Mouse (Mus musculus) stomach, embryonic 15.5 days (tissue): ENCODE measurements around the gene Olfr62. TPM values are rescaled to one million over a fixed set of nuclear protein-coding genes. Genes with fewer than 3 reads are reported as not detected.

Source experiments
- ATAC-seq: fragments of 200-750 bp; cut with Nextera tagmentation; 2 replicates; pipeline ENCODE4 v1.8.0; 2017; ENCODE audit warnings: low read depth, moderate number of reproducible peaks, moderate TSS enrichment; ENCODE audit not compliant: insufficient read depth, low FRiP score
- H3K27ac ChIP-seq: fragments of 300-500 bp; sonication (generic); 2 replicates; pipeline ENCODE4 v1.5.1; 2015; ENCODE audit warnings: mild to moderate bottlenecking, inconsistent platforms
- H3K27me3 ChIP-seq: fragments of 300-500 bp; sonication (generic); replicated peaks from 2 replicates; pipeline ENCODE4 v1.6.1; 2015; ENCODE audit warnings: inconsistent platforms
- H3K36me3 ChIP-seq: fragments of 300-500 bp; sonication (generic); 2 replicates; pipeline ENCODE4 v1.6.1; 2015; ENCODE audit warnings: inconsistent platforms
- H3K4me1 ChIP-seq: fragments of 300-500 bp; sonication (generic); 2 replicates; pipeline ENCODE4 v1.6.1; 2015; ENCODE audit warnings: inconsistent platforms
- H3K4me2 ChIP-seq: fragments of 300-500 bp; sonication (generic); 2 replicates; pipeline ENCODE4 v1.6.1; 2015; ENCODE audit warnings: mild to moderate bottlenecking, inconsistent platforms
- H3K4me3 ChIP-seq: fragments of 300-500 bp; sonication (generic); replicated peaks from 2 replicates; pipeline ENCODE4 v1.5.1; 2015; ENCODE audit warnings: inconsistent platforms
- H3K9ac ChIP-seq: fragments of 300-500 bp; sonication (generic); 2 replicates; pipeline ENCODE4 v1.6.1; 2015; ENCODE audit warnings: inconsistent platforms
- H3K9me3 ChIP-seq: fragments of 300-500 bp; sonication (generic); 2 replicates; pipeline ENCODE4 v1.6.1; 2016; ENCODE audit warnings: inconsistent platforms
- WGBS: fragments of 180-500 bp; shearing (Covaris S2); methylation state at CpG from one replicate; pipeline ENCODE4 v1.1.7; 2015; 5-methylcytosine and 5-hydroxymethylcytosine counted together
- polyA plus RNA-seq: library from polyadenylated mRNA; unstranded; fragments of >200 nt; fragmentation: Nextera tagmentation; extraction: Ambion mirVana; gene quantifications from 2 replicates; pipeline ENCODE4 v1.2.1, GENCODE M21; 2015

The Olfr62 gene
- not detected in 2 replicates for polyA plus RNA-seq

DNA sequence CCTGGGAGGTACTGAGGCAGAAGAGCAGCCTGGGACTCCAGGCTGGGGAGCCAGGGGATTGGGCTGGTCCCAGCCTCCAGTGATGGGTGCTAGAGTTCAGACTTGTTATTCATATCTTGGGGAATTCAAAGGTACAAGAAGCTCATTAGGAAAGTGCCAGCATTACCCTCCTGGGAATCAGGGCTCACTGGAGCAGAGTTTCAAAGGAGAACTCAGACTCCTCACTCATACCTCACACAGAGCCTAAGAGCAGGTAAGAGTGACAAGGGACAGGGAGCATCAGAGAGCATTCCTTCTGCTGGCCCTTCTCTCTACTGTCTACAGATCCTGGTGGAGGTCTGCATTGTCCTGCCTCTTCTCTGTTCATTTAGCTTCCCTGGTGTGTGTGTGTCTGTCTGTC is at the start of gene Olfr62:
Gene Olfr62 (plus strand): TSS at position 301 of the 400 bp plus-strand sequence.
- H3K4me1 ChIP-seq = no peaks in the 10 kb centered on the region
- H3K27ac ChIP-seq = no peak within 1 kb of the TSS
- no peak within 1 kb of the TSS for H3K4me2 ChIP-seq
- H3K4me3 ChIP-seq = no peak within 1 kb of the TSS
- no peaks in the 10 kb centered on the region for H3K9me3 ChIP-seq
- no peaks in the 10 kb centered on the region for H3K36me3 ChIP-seq
- no peak for ATAC-seq
- no peaks in the 10 kb centered on the region for H3K27me3 ChIP-seq
- H3K9ac ChIP-seq = no peak within 1 kb of the TSS

DNA sequence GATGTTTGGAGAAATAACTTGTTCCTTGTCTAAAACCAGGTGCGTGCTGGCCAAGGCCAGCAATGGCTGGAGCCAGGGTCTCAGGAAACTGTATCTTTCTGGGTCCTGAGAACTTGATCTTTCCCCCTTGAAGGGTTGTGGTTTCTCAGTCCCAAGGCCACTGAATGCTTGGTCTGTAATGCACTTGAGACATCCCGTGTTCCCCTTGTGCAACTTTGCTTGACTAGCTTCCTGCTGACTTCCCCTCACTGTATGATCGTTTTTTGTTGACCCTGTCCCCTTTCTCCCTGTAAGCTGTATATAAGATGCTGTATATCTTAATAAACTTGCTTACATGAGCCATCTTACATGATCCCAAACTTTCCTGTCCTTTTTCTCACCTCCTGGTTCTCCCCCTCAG is 48.9 kb upstream of the Olfr62 start:
- WGBS = 62% methylated on average over 3 of the region's 3 CpGs
- no peak overlapping the region for H3K9ac ChIP-seq
- no peaks in the 10 kb centered on the region for H3K9me3 ChIP-seq
- H3K4me3 ChIP-seq = no peak overlapping the region
- ATAC-seq = no peak
- 0 out of 2 replicates have a peak, but pooled peaks cover 3% of the 10 kb centered on the region for H3K27me3 ChIP-seq
- no peak overlapping the region for H3K27ac ChIP-seq
- no peak overlapping the region for H3K4me2 ChIP-seq
- no peaks in the 10 kb centered on the region for H3K4me1 ChIP-seq
- H3K36me3 ChIP-seq = no peaks in the 10 kb centered on the region

DNA sequence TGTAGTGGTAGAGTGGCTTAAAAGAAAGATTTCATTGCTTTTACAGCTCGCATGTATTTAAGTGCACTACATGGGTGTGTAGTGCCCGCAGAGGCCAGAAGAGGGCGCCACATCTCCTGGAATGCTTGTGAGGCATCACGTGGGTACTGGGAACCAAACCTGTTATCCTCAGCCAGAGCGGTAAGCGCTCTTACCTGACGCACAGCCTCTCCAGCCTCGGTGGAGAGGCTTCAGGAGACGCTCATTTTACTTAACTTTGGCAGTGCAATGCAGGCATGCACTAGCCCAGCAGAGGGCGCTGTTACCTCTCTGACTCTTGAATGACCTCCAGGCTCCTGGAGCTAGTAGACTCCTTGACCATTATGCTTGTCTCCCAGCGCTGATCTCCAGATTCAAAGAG is 46.1 kb upstream of the Olfr62 start:
- ATAC-seq = no peak
- WGBS = 23% methylated on average over 11 of the region's 11 CpGs
- Histone ChIP-seq H3K4me2 (no peak overlapping the region), H3K4me3 (no peak overlapping the region), H3K9ac (no peak overlapping the region), H3K36me3 (no peaks in the 10 kb centered on the region), H3K27ac (no peak overlapping the region), H3K27me3 (0 out of 2 replicates have a peak, but pooled peaks cover 3% of the 10 kb centered on the region), H3K4me1 (no peaks in the 10 kb centered on the region), H3K9me3 (no peaks in the 10 kb centered on the region)

DNA sequence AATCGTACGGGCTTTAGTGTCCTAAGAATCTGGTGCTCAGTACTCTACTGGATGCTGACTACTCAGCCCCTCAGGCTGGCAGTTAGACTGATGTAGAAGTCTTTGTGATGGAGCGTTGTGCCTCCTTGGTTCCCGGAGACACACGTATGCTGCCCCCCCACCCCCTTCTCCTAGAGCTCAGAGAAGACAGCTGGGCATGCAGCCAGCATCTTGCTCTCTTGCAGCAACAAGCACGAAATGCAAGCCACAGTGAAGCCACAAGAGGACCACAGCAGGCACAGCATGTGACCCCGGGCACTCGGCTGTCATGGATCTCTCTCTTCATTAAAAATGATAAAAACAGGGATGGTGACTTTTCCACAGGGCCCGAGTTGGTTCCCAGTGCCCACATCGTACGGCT is 43.3 kb upstream of the Olfr62 start:
- Histone ChIP-seq H3K27me3 (no peaks in the 10 kb centered on the region), H3K4me2 (no peak overlapping the region), H3K9me3 (no peaks in the 10 kb centered on the region), H3K4me1 (no peaks in the 10 kb centered on the region), H3K9ac (no peak overlapping the region), H3K27ac (no peak overlapping the region), H3K4me3 (no peak overlapping the region), H3K36me3 (no peaks in the 10 kb centered on the region)
- 78% methylated on average over 11 of the region's 11 CpGs for WGBS
- ATAC-seq = no peak

DNA sequence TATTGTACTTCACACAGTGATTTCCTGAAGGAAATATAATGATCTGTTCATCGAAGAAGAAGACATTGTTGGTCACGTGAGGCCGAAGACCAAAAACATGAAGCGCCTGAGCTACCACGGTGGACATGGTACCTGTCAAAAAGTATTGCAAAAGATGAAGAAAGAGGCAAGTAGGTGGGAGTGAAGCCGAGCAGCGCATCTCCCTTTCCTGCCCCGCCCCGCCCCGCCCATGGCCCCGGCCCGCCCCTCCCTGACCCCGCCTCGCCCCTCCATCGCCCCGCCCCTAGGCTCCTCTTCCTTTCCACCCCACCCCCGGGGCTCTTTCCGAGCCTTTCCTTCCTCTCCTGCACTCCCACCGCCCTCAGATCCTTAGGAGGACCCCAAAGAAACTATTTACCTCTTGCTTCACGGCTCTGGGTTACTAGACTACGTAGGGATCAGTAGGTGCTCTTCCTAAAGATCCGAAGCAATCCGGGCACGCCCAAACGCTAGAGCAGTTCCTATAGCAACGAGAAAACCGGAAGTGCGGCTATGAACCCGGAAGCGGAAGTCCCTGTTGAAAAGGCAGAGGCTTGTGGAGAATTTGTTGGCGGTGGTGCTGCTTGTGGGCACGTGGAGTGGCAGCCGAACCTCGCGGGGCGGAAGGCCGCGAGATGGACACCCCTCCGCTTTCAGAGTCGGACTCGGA is 38.3 kb upstream of the Olfr62 start, which contains the start of the genes Cfap57 and Ebna1bp2:
Gene Cfap57 (minus strand): TSS at position 499 of the 688 bp plus-strand sequence.
Gene Ebna1bp2 (plus strand): TSS at position 521 of the 688 bp plus-strand sequence.
- Histone ChIP-seq H3K4me1 (peaks cover 8% of the 10 kb centered on the region; the same call in 1 of the 2 replicates), H3K27ac (0 out of 2 replicates have a peak within 1 kb of the TSS, but pooled peaks have one; percentile 4), H3K4me2 (peak within 1 kb of the TSS; percentile 84), H3K36me3 (peaks cover 23% of the 10 kb centered on the region), H3K9ac (peak within 1 kb of the TSS; percentile 51), H3K4me3 (peak within 1 kb of the TSS; percentile 65), H3K9me3 (no peaks in the 10 kb centered on the region), H3K27me3 (no peaks in the 10 kb centered on the region)
- under 1% methylated on average over 34 of the region's 41 CpGs for WGBS
- peak; percentile 92 for ATAC-seq

DNA sequence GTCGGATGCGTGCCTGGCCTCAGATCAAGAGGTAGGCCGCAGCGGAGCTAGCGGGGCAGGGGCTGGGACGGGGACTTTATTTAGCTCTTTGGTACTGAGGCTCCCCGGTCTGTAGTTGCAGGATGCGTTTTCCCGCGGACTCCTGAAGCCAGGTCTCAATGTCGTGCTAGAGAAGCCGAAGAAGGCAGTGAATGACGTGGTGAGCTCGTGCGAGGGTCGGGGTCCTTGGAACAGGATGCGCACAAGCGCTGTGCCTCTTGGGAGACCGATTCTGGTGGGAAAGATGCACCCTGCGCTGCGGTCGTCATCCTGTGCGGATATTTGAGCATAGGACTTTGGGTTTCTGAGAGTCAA is 37.8 kb upstream of the Olfr62 start:
- peaks cover 8% of the 10 kb centered on the region; the same call in 1 of the 2 replicates for H3K4me1 ChIP-seq
- 0 out of 2 replicates have a peak overlapping the region, but pooled peaks have one; percentile 4 for H3K27ac ChIP-seq
- H3K9ac ChIP-seq = peak overlapping the region; percentile 51
- ATAC-seq = peak; percentile 54; the same call in 1 of the 2 replicates
- peaks cover 26% of the 10 kb centered on the region for H3K36me3 ChIP-seq
- peak overlapping the region; percentile 84 for H3K4me2 ChIP-seq
- no peaks in the 10 kb centered on the region for H3K9me3 ChIP-seq
- peak overlapping the region; percentile 65 for H3K4me3 ChIP-seq
- H3K27me3 ChIP-seq = no peaks in the 10 kb centered on the region
- WGBS = 0% methylated on average over 23 of the region's 23 CpGs

DNA sequence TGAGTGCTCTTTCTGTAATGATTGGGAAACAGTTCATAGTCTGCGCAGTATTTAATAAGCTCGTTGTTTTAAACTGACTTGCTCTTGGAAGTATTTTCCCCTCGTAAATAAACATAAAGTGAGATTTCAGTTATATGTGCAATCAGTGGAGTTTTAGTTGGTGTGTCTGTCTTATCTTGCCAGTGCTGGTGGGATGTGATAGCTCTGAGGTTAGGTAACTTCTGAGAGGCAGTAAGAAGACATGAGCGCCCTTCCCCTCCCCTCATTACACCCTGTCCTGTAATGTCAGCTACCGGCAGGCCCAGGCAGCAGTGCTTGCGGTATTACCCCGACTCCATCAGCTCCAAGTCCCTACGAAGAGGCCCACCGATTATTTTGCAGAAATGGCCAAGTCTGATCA is 37.0 kb upstream of the Olfr62 start:
- Histone ChIP-seq H3K9me3 (no peaks in the 10 kb centered on the region), H3K9ac (peak overlapping the region; percentile 51; the same call in 1 of the 2 replicates), H3K27me3 (no peaks in the 10 kb centered on the region), H3K4me3 (peak overlapping the region; percentile 65), H3K4me2 (peak overlapping the region; percentile 84), H3K36me3 (peaks cover 29% of the 10 kb centered on the region), H3K27ac (no peak overlapping the region), H3K4me1 (peaks cover 8% of the 10 kb centered on the region; the same call in 1 of the 2 replicates)
- no peak for ATAC-seq
- WGBS = 82% methylated on average over 9 of the region's 9 CpGs

DNA sequence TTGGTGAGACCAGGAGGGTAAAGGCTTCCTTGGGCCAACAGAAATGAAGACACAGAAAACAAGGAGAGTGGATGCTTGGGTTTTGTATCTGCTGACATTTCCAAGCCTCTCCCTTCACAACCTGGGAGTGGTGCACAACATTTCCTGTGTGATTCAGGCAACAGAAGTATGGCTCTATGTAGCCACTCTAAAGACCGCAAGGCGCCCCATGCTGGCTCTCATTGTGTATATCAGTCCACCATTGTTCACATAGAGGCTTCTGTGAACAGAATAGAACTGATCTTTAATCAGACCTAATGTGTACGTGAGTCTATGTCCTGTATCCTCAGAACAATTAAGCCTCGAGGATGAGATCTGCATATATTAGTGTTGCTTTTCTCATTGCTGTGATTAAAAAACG is 28.5 kb upstream of the Olfr62 start:
- 92% methylated on average over 5 of the region's 5 CpGs for whole genome bisulfite sequencing
- no peak overlapping the region for H3K9ac ChIP-seq
- peaks cover 21% of the 10 kb centered on the region for H3K36me3 ChIP-seq
- ATAC-seq = no peak
- no peaks in the 10 kb centered on the region for H3K27me3 ChIP-seq
- H3K27ac ChIP-seq = no peak overlapping the region
- no peaks in the 10 kb centered on the region for H3K4me1 ChIP-seq
- no peak overlapping the region for H3K4me3 ChIP-seq
- no peak overlapping the region for H3K4me2 ChIP-seq
- no peaks in the 10 kb centered on the region for H3K9me3 ChIP-seq

DNA sequence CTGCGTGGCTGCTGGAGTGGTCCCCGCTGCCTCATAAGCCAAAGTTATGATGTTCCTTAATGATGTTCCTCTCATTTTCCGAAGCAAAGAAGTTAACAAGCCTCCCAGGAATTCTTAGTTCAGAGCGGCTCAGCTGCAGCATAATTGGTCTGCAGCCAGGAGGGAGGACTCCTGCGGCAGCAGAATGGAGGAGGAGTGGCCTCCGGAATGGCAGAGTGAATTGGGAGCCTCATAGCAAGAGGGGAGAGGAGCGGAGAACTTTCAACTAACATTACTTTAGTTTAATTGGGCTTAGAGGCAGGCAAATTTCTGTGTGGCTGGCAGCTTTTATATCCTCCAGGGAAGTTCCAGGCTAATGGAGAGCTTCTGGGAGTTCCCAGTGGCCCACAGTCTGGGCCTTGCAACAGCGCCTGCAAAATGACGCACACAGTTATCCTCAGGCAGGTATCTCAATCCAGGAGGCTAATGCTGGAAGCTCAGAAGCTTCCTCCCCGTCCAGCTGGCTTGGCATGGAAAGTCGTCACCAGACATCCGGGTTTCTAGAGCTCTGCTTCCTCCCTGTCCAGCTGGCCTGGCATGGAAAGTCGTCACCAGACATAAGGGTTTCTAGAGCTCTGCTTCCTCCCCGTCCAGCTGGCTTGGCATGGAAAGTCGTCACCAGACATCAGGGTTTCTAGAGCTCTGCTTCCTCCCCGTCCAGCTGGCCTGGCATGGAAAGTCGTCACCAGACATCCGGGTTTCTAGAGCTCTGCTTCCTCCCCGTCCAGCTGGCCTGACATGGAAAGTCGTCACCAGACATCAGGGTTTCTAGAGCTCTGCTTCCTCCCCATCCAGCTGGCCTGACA is 16.2 kb upstream of the Olfr62 start:
- Histone ChIP-seq H3K9ac (no peak overlapping the region), H3K4me2 (peak overlapping the region; percentile 8; the same call in 1 of the 2 replicates), H3K9me3 (no peaks in the 10 kb centered on the region), H3K27me3 (no peaks in the 10 kb centered on the region), H3K4me3 (no peak overlapping the region), H3K27ac (peak overlapping the region; percentile 50; the same call in 1 of the 2 replicates), H3K36me3 (no peaks in the 10 kb centered on the region), H3K4me1 (no peaks in the 10 kb centered on the region)
- no peak for ATAC-seq
- whole genome bisulfite sequencing = 43% methylated on average over 20 of the region's 20 CpGs

DNA sequence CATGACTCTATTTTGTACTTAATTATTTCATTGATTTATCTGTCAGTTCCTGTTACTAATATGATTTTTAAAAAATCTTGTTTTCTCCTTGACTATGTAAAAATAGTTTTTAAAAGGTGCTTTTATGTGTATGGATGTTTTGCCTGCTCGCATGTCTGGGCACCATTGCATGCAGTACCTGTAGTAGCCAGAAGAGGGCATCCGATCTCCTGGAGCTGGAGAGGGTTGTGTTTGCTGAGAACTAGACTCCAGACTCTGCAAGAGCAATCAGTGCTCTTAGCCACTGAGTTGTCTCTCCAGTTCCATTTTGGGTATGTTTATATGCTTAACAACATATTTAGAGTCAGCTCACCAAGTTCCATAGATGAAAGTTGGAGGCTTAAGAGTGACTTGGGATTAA is 13.5 kb upstream of the Olfr62 start:
- no peaks in the 10 kb centered on the region for H3K4me1 ChIP-seq
- H3K9me3 ChIP-seq = no peaks in the 10 kb centered on the region
- H3K4me3 ChIP-seq = no peak overlapping the region
- no peaks in the 10 kb centered on the region for H3K36me3 ChIP-seq
- no peaks in the 10 kb centered on the region for H3K27me3 ChIP-seq
- H3K4me2 ChIP-seq = no peak overlapping the region
- WGBS = 6% methylated on average over 2 of the region's 2 CpGs
- no peak for ATAC-seq
- no peak overlapping the region for H3K27ac ChIP-seq
- H3K9ac ChIP-seq = no peak overlapping the region

DNA sequence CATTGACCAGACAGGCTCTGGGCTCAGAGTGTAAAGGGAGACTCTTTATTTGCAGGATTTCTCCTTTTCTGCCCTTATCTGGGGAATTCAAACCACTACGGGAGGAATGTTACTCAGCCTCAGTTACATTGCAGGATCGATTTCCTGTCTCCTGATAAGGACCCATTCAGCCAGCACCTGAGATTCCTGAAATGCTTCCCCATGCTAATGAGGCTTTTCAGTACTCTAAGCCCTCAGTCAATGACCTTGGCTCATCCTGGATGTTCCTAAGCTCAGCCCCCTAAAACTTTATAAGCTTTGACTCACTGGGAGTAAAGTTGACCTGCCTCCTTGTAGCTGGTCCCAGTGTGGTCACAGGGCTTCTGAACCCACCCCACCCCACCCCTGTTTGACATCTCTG is 28.3 kb downstream of the Olfr62 start:
- no peak; the same call in 1 of the 2 replicates for ATAC-seq
- no peak overlapping the region for H3K4me3 ChIP-seq
- H3K4me1 ChIP-seq = no peaks in the 10 kb centered on the region
- no peaks in the 10 kb centered on the region for H3K27me3 ChIP-seq
- no peak overlapping the region for H3K27ac ChIP-seq
- H3K4me2 ChIP-seq = no peak overlapping the region
- no peaks in the 10 kb centered on the region for H3K36me3 ChIP-seq
- H3K9me3 ChIP-seq = no peaks in the 10 kb centered on the region
- no peak overlapping the region for H3K9ac ChIP-seq
- 33% methylated on average over 2 of the region's 2 CpGs for WGBS
